Mouse (Mus musculus) spleen, adult 2 months (tissue): Measurements from ENCODE around the gene Zswim5.

Experiments used
- CTCF ChIP-seq: fragments of 200-500 bp; IDR thresholded peaks from 2 replicates; pipeline ENCODE4 v1.5.1; 2011; ENCODE audit warnings: mild to moderate bottlenecking, inconsistent platforms; ENCODE audit not compliant: insufficient read depth, insufficient read length, insufficient replicate concordance; ENCODE audit errors: extremely low read depth
- POLR2A ChIP-seq: fragments of 200-500 bp; IDR thresholded peaks from 2 replicates; pipeline ENCODE4 v1.6.1; 2011; ENCODE audit warnings: low read depth, low read length, inconsistent platforms

- TF ChIP-seq POLR2A (no peak), CTCF (no peak)
These were observed 129.9 kb downstream of the Zswim5 start for GRCm38 (mm10) chr4:117007058-117007457.
